Mouse (Mus musculus): Measurements from ENCODE around the gene Ncoa7. TPM values are rescaled to one million over a fixed set of nuclear protein-coding genes. Genes with fewer than 3 reads are reported as not detected.

The Ncoa7 gene
- 10 to 100 TPM; 98.8 to 99.0 TPM for total RNA-seq (2021)
- long read RNA-seq, experiment 1, partial matches to known transcripts, result 6 of 18 reads
- long read RNA-seq, experiment 1, other reads (novel, unspliced or antisense), result 12 of 18 reads
- long read RNA-seq, experiment 2, partial matches to known transcripts, result 5 of 25 reads
- long read RNA-seq, experiment 2, other reads (novel, unspliced or antisense), result 20 of 25 reads

- Histone ChIP-seq H3K27ac (peak within 1 kb of the TSS; percentile 99), H3K4me3 (peak within 1 kb of the TSS; percentile 82)
- no peak; the same call in 1 of the 2 replicates for TF ChIP-seq CTCF (conservative IDR thresholded peaks at IDR 0.05)
- peak; percentile 55 to 59 for DNase-seq (ENCODE audit: low spot score in 2 of 2)
Observed at GRCm38 (mm10) chr10:30802681-30803586, at the start of gene Ncoa7. Gene Ncoa7 (minus strand): TSS chr10:30803326.

GRCm38 (mm10) chr10:30845101-30845825, 42.1 kb upstream of the Ncoa7 start:
- no peak for DNase-seq (ENCODE audit: low spot score in 2 of 2)
- TF ChIP-seq CTCF (conservative IDR thresholded peaks at IDR 0.05), result no peak
- Histone ChIP-seq H3K4me3 (no peak overlapping the region), H3K27ac (no peak overlapping the region)

- TF ChIP-seq CTCF (conservative IDR thresholded peaks at IDR 0.05), result no peak
- no peak for DNase-seq (ENCODE audit: low spot score in 2 of 2)
- Histone ChIP-seq H3K27ac (no peak overlapping the region; the same call in 1 of the 2 replicates), H3K4me3 (peak overlapping the region; percentile 95)
Observed at GRCm38 (mm10) chr10:30844191-30845010, 41.3 kb upstream of the Ncoa7 start.

GRCm38 (mm10) chr10:30843438-30844190, 40.5 kb upstream of the Ncoa7 start:
- peak overlapping the region; percentile 8; the same call in 1 of the 2 replicates for H3K27ac ChIP-seq
- peak overlapping the region; percentile 95 for H3K4me3 ChIP-seq
- DNase-seq (ENCODE audit: low spot score in 2 of 2), result no peak
- TF ChIP-seq CTCF (conservative IDR thresholded peaks at IDR 0.05), result no peak

- peak within 1 kb of the TSS; percentile 85 for H3K27ac ChIP-seq
- DNase-seq (ENCODE audit: low spot score in 2 of 2), result peak; percentile 97 to 99
- H3K4me3 ChIP-seq, result peak within 1 kb of the TSS; percentile 95
- TF ChIP-seq CTCF (conservative IDR thresholded peaks at IDR 0.05), result peak; percentile 53
Observed at GRCm38 (mm10) chr10:30842643-30843437, 39.7 kb upstream of the Ncoa7 start, which contains the start of gene Hey2. Gene Hey2 (minus strand): TSS chr10:30842801.

- TF ChIP-seq CTCF (conservative IDR thresholded peaks at IDR 0.05), result no peak
- peak overlapping the region; percentile 85 for H3K27ac ChIP-seq
Observed at GRCm38 (mm10) chr10:30842228-30842627, 39.1 kb upstream of the Ncoa7 start.

GRCm38 (mm10) chr10:30840824-30841223, 37.7 kb upstream of the Ncoa7 start:
- TF ChIP-seq CTCF (conservative IDR thresholded peaks at IDR 0.05), result no peak
- H3K27ac ChIP-seq, result no peak overlapping the region
- peak overlapping the region; percentile 95; the same call in 1 of the 2 replicates for H3K4me3 ChIP-seq
- DNase-seq (ENCODE audit: low spot score in 2 of 2), result no peak

More at GRCm38 (mm10) chr10:30842228-30842627, 39.1 kb upstream of the Ncoa7 start:
- DNase-seq (ENCODE audit: low spot score in 2 of 2), result no peak
- H3K4me3 ChIP-seq, result peak overlapping the region; percentile 95

GRCm38 (mm10) chr10:30838188-30838587, 35.1 kb upstream of the Ncoa7 start:
- Histone ChIP-seq H3K27ac (no peak overlapping the region), H3K4me3 (no peak overlapping the region)
- DNase-seq (ENCODE audit: low spot score in 2 of 2), result no peak
- TF ChIP-seq CTCF (conservative IDR thresholded peaks at IDR 0.05), result peak; percentile 74

GRCm38 (mm10) chr10:30825049-30825448, 21.9 kb upstream of the Ncoa7 start:
- no peak overlapping the region for H3K27ac ChIP-seq
- TF ChIP-seq CTCF (conservative IDR thresholded peaks at IDR 0.05), result peak; percentile 87
- no peak overlapping the region for H3K4me3 ChIP-seq
- DNase-seq (ENCODE audit: low spot score in 2 of 2), result peak; percentile 65 to 66

GRCm38 (mm10) chr10:30810967-30811293, 7.8 kb upstream of the Ncoa7 start:
- H3K4me3 ChIP-seq, result peak overlapping the region; percentile 78
- DNase-seq (ENCODE audit: low spot score in 2 of 2), result peak; percentile 89 to 96
- TF ChIP-seq CTCF (conservative IDR thresholded peaks at IDR 0.05), result peak; percentile 95
- H3K27ac ChIP-seq, result peak overlapping the region; percentile 76

All from layer of hippocampus, adult 2 months (tissue).